Mouse (Mus musculus) c-Kit-positive CD71-positive TER-119-negative erythroid progenitor cells, embryonic 14.5 days (primary cell): ENCODE data around the gene Helz2.

Source experiments
- DNase-seq: peaks from one replicate; pipeline ENCODE4 v3.0.0-alpha.2; 2013; ENCODE audit warnings: low read depth

Gene Helz2

DNA sequence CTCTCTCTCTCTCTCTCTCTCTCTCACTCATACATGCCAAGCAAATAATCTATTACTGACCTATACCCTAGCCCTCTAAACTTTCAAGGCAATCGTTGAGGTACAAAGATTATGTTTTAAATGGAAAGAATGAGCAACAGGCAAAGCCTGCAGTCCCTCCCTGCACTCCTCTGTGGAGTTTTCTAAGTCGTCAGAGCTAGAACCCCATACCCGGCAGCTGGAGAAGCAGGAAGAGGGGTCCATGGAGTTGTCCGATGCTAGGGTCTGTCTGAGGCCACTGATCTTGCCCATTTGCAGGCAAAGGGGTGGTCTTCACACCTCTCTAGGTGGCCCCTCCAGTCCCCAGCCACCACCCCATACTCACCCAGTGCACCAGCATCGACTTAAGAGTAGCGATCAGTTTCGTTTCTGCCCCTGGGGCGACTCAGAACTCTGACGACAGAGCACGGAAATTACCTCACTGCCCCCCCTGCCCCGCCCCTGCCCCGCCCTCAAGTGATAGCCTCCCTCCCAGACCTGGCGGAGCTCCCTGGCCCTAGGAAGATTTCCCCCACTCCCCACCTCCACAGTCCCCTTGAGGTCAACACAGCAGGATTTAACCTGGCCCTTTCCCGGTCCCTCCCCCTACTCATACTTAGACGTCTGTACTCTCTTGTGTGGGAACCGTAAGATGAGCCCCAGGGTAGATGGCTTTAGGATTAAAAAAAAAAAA is at the start of gene Helz2:
Gene Helz2, minus strand, starts transcription at position 426 of the 712 bp plus-strand sequence.
- DNase-seq: peak; percentile 64

DNA sequence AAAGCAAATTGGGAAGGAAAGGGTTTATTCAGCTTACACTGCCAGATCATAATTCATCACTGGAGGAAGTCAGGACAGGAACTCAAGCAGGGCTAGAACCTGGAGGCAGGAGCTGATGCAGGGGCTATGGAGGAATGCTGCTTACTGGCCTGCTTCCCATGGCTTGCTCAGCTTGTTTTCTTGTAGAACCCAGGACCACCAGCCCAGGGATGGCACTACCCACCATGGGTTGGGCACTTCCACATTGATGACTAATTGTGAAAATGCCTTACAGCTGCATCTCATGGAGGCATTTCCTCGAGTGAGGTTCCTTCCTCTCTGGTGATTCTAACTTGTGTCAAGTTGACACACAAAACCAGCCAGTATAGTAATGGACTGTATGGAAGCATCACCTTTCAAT is 49.1 kb upstream of the Helz2 start:
- DNase-seq: no peak

DNA sequence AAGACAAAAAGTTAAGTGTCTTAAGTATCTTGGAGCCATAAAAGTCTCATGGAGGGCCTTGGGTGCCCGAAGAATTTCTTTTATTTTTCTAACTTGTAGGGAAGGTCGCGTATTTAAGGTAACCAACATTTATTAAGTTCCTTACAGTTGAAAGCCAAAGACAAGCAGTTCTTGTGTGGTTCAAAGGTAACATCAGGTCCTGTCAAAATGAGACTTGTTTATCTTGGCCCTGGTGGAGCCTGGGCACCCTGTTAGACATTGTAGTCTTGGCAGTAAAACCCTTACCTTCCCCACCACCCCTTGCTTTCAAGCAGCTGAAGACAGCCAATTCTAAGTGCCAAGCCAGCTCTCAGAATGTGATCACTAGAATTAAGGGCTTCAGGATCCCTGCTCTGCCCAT is 46.9 kb upstream of the Helz2 start:
- no peak for DNase-seq

DNA sequence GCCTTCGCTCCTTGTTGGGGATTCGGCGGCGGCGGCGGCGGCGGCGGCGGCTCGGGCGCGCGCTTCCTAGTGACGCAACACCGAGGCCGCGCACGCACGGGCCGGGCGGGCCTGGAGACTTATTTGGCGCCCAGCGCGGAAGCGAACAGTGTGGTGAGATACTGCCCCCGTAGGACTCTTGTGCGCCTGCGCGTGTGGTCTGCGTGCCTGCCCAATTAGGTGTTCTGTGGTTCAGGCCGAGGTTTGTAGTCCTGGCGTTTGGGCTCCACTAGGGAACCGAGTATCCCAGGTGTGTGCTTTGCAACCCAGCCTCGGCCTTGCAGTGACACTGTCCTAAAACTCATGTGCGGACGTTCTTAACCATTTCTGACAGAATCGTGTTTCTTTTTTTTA is 46.1 kb upstream of the Helz2 start, which contains the start of gene Gmeb2:
Gene Gmeb2, minus strand, starts transcription at position 78 of the 393 bp plus-strand sequence.
- DNase-seq: peak; percentile 96

DNA sequence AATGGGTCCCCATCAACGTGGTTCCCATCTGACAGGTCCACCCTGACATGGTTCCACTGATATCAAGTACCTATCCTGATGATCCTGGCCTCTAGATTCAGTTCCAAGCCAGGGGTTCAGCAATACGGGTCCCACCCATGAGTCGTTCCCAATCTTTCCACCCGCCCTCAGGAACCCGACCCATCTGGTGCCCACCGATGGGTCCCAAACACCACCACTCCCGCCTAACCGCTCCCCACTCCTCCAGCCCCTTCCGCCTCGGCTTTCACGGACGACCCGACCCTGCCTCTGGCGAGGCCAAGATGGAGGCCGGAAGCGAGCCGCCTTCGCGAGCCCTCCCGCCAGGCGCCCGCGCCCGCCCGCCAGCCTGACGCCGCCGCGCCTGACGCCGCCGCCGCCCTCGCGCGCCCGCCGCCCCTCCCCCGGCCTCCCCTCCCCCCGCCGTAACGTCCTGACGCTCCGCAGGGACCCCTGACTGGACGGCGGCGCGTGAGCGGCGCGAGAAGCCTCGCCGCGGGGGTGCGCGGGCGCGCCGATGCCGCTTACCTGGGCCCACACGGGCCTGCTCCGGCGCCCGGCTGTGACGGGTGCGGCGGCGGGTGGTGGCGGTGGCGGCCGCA is 45.6 kb upstream of the Helz2 start:
- DNase-seq: peak; percentile 55

DNA sequence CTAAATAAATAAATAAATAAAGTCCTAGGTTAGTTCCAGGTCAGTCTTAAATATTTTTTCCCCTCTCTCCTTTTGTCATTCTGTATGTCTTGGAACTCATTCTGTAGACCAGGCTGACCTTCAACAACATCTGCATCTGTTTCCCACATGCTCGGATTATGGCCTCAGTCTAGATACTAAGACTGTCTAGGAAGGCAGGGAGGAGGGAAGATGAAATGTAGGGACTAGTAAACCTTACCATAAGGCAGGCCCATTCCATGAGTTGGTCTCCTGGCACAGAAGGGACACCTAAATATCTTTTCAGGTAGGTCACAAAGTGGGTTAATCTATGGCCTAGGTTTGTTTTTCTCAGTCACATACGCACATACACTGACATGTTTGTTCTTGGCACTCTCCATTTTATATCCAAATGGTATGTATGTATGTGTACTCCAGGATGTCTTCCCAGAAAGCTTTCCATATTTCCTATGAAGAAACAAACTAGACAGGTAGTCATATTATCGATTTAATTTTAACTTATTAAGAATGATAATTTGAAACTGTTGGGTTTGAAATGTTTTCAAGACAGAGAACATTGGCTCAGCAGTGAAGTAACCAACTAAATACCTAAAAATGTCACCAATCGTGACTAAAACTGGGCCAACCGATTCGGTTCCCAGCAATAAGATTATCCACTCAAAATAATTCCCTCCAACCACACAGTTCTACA is 45.0 kb upstream of the Helz2 start:
- no peak for DNase-seq

DNA sequence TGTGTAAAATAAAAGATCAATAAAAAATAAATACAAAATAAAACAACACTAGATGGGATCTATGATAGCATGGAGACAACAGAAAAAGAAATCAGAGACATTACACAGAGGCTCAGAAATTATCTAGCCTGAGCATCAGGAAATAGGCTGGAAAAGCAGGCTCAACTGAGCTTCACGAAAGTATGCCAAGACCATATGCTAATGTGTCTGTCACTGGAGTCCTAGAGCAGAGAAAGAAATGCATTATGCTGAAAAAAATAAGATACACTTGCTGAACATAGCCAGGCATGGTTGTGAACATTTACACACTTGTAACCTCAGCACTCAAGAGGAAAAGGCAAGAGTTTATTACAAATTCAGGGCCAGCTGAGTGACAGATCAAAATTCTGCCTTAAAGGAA is 38.1 kb upstream of the Helz2 start:
- no peak for DNase-seq

DNA sequence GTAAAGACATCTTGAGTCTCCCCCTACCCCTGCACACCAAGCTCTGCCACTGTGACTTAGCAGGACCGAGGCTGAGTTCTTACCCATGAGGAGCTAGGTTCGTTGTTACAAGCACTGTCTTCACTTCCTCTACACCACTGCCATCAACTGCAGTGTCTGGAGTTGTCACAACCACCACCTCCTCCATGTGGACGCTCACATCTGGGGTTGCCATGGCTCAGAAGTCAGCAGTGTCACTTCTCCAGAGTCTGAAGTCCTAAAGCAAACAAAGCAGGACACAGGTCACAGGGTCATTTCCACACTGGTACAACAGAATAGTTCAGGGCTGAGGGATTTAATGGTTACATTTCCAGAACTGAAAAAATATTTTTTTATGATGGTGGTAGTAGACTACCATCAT is 36.0 kb upstream of the Helz2 start:
- DNase-seq: no peak

DNA sequence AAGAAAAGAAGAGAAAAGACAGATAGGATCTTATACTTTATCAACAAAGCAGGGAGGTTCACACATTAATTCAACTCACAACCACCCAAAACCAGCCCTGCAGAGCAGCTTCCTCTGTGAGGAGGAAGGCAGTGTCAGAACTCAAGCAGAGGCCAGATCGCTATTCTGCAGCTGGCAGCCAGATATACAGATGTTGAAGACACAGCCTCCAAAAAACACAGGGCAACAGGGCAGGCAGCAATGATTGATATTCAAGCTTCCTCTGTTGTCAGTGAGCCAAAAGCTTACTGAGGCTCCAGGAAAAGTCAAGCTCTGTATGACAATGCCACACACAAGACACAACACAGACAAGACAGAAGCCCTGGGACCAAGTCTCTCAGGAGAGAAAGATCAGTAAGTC is 34.9 kb upstream of the Helz2 start:
- no peak for DNase-seq

DNA sequence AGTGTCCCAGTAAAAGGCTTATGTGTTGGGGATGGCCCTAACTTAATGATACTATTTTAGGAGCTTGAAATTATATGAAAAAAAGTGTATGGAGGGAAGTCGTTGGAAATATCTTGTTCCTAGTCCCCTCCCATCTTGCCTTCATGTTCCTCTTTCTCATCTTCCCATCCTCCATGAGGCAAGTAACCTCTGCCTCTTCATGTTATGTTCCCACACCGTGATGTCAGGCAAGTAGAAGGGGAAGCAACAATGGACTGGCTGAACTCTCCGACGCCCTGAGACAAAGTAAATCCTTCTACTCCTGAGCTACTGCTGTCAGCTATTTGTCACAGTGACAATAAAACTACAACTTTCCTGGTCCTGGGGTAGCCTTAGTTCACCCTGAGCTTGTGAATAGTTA is 32.8 kb upstream of the Helz2 start:
- DNase-seq: no peak

DNA sequence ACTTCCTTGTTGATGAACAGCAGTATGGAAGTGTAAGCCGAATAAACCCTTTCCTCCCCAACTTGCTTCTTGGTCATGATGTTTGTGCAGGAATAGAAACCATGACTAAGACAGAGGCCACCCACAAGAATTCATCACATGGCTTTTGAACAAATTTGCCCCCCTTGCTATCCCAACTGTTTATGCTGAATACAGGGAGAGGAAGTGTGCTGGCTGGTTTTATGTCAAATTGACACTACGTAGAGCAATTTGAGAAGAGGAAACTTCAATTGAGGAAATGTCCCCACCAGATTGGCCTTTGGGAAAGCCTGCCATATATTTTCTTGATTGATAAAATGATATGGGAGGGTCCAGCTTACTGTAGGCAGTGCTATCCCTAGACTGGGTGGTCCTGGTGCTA is 32.0 kb upstream of the Helz2 start:
- no peak for DNase-seq

DNA sequence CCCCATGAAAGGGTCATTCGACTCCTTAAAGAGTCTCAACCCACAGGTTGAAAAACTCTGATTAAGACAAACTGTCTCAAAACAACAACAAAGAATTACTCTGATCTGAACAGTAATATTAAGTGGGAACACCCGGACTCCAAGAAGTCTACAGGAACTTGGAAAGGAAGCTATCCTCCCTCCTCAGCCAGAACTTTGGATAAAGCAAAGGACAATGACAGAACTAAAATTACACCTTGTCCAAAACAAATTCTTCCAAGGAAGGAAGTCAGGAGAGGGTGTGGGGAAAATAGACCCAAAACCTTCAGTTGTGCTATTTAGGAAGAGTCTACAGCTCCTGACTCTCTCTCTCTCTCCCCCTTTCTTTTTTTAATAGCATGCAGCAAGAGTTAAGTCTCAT is 30.3 kb upstream of the Helz2 start:
- no peak for DNase-seq

DNA sequence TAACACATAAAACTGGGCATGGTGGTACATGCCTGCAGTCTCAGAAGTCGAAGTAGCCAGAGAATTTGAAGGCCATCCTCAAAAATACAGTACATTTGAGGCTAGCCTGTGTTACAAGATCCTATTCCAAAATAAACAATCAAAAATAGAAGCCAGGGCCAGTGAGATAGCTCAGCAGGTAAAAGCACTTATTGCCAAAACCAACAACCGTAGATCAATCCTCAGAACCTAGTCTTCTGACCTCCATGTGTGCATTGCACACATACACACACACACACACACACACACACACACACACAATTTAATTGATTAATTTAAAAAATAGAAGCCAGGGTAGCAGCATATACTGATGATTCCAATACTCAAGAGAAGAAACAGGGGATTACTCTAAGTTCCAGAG is 25.0 kb upstream of the Helz2 start:
- DNase-seq: no peak

DNA sequence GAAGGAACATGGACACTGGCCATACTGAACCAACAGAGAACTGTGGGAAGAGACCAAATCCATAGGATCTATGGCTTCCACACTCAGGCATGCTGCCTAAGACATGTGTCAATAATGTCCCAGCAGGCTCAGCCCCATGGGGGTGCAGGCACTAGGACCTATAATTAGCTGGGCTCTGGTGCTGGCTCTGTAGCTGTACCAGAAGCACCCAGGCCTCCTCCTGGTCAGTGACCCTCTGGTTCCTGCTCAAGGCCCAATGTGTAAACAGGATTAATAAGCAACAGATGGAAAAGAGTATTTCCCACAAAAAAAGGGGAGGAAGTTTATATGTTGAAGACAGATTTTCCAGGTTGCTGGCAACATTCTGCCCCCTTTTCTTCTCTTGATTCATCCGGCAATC is 11.4 kb upstream of the Helz2 start:
- no peak for DNase-seq

DNA sequence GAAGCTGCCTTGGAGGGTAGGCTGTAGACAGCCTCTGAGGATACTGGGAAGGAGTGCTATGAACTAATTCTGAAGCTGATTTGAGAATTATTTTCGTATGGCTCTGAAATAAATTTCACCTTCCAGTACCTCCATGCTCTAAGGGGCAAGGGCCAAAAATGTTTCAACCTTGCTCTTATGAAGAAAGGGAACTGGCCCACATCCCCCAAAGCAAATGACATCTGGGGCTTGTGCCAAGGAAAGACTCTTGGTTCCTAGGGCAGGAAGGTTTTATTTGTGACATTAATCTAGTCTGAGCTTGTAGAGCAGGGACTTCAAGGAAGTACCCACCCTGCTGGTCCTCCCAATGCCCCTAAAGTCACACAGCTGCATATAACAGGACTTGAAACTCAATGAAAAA is 10.0 kb upstream of the Helz2 start:
- no peak for DNase-seq

DNA sequence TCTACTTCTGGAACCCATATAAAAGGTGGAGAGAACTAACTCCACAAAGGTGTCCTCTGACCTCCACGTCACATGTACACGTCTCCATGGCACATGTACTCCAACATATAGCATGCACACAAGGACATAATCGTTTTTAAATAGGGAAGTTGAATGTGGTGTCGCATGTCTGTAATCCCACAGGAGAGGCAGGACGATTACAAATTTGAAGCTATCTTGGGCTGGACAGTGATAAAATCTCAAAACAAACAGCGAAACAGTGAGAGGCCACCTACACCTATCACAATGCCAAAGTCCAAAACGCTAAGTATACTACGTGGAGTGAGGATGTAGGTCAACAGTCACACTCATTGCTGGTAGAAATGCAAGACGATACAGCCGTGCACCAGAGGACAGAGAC is 7.4 kb upstream of the Helz2 start:
- no peak for DNase-seq

DNA sequence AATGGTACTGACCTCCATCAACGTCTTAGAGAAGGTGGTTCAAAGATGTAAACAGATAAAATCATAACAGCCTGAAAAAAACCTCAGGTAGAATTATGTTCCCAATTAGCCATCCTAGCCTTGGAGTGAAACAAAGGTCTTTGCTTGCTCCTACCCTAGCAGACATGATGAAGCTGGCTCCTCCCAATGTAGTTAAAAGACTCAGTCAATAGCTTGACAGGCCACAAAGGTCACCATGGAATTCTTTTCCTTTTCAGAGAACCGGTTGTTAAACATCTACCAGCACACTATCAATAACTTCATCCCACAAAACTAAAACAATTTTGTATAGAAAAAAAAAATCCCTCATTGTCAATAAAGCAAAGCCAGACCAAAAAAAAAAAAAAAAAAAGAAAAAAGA is 3.2 kb upstream of the Helz2 start:
- no peak for DNase-seq

DNA sequence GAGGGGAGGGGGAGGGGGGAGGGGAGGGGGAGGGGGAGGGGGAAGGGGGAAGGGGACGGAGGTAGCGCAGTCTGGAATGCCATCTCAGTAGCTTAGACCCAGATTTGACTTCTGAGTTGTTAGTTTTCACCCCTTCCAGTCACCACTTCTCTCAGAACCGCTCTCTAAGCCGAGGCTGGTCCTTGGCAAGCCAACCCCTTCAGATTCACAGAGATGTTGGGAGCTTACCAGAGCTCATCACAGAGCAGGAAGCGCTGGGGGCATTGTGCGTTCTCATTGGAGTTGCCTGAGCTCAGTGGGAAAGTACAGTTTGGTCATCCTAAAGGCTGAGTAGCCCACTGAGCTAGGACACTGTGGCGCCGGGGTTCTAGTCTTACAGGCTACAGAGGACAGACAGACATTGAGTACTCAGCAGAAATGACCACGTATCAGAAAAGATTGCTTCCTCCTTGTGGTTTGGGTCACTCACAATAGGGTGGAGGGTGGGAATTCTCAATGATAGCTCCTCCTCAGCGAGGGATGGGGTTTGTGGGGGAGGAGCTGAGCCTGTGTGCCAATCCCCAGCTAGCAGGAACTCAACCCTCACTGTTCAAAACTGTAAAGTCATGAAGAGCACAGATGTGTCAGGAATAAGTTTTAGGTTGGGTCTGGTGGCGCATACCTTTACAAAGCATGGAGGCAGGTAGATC is 2.0 kb upstream of the Helz2 start:
- DNase-seq: no peak

DNA sequence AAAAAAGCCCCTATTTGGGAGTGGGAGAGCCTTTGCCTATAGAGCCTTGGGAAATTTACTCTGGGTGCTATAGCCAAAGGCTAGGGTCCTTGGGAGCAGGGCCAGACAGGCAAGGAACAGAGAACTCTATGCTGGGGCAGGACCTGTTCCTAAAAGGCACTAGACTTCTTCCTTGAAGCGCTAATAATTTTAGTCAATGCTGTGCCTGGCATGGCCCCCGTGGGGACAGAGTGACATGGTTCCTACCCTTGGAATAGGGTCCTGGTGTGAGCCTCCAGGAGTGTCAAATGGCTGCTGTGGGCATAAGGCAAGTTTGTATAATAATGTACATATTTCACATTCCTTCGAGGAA is 463 bp upstream of the Helz2 start:
- DNase-seq: no peak

DNA sequence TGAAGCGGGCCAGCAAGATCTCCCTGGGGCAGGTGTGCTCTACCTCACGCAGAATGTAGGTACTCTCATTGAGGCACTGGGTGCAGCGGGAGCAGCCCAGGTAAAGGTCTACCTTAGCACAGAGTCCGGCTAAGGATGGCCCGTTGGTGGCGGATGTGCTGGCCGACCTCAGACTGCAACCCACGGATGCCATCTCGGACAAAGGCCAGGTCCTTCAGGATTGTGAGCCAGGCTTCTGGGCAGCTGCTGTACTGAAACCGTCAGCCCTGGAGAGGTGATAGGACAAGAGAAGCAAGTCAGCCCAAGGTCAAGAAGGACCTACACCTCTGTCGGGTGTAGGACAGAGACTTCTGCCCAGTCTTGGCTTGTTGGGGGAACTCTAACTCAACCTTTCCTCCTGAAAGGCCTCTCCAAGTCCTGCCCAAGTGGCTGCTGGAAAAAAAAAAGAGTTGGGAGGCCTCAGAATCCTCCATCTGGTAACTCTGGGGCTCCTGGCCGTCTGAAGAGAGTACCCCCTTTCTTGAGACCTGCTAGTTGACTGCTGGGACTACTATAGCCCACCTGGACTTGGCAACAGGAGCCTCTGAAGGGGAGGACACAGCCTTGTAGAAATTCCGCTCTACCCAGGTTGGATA is 904 bp downstream of the Helz2 start:
- DNase-seq: no peak

DNA sequence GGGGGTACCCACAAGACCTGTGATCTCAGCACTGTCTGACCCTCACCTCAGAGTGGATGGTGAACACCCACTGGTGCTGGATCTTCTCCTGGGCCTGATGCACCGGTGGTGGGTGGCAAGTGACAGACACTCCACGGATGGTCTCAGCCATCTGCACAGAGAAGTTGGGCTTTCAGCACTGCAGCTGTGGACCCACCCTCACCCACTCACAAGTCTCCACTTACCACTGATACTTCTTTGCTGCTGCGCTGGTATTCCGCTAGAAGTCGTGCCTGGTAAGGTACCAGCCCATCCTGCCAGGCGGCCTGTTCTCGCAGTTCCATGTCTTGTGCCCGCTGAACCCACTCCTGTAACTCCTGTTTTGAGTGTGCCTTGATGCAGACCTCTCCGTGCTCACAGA is 2.6 kb downstream of the Helz2 start:
- DNase-seq: no peak

DNA sequence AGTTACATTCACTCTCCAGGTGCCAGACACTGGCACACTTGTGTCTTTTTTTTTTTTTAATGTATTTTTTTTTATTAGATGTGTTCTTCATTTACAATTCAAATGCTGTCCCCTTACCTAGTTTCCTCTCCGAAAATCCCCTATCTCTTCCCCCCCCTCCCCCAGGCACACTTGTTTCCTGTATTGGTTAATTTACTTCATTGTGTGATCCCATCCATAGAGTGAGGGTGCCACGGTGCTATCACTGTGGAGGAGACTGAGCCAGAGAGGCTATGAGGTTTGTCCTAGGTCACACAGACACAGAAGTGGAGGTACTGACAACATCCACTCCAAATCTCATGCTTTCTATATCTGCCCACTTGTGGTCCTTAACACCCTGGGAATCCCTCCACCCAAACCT is 3.0 kb downstream of the Helz2 start:
- DNase-seq: no peak
